Mouse (Mus musculus) embryonic fibroblast, embryonic 13.5 days (primary cell): Measurements from ENCODE around the gene Izumo1. TPM values are rescaled to one million over a fixed set of nuclear protein-coding genes. Genes with fewer than 3 reads are reported as not detected.
A peak's percentile ranks its signal among the peaks of the same experiment; 100 is the strongest.

Experiments used
- H3K27ac ChIP-seq: 2 replicates; pipeline ENCODE4 v1.5.1; 2012; ENCODE audit warnings: low read length, control low read depth, inconsistent platforms; ENCODE audit not compliant: insufficient read depth
- H3K4me1 ChIP-seq: 2 replicates; pipeline ENCODE4 v1.6.1; 2011; ENCODE audit warnings: low read length; ENCODE audit not compliant: control insufficient read depth, insufficient read depth
- H3K4me3 ChIP-seq: 2 replicates; pipeline ENCODE4 v1.5.1; 2011; ENCODE audit warnings: mild to moderate bottlenecking, control low read depth, low read length; ENCODE audit not compliant: insufficient read depth
- CTCF ChIP-seq: IDR thresholded peaks from 2 replicates; pipeline ENCODE4 v1.5.1; 2011; ENCODE audit warnings: mild to moderate bottlenecking, control low read depth, low read length, moderate library complexity, borderline replicate concordance; ENCODE audit not compliant: insufficient read depth
- POLR2A ChIP-seq: IDR thresholded peaks from 2 replicates; pipeline ENCODE4 v1.6.1; 2011; ENCODE audit warnings: low read depth, mild to moderate bottlenecking, control low read depth, low read length, moderate library complexity
- polyA plus RNA-seq: library from polyadenylated mRNA; stranded (reverse); fragments of >200 nt; gene quantifications from 2 replicates; pipeline ENCODE4 v1.2.4, GENCODE M21; 2011; ENCODE audit warnings: low read depth; ENCODE audit not compliant: missing spikeins, insufficient read length

The Izumo1 gene
- polyA plus RNA-seq, 1 experiment, result not detected

GRCm38 (mm10) chr7:45593118-45593815 is 28.3 kb upstream of the Izumo1 start:
- TF ChIP-seq POLR2A (no peak), CTCF (peak; percentile 71)
- no peak overlapping the region for H3K27ac ChIP-seq
- H3K4me1 ChIP-seq, result no peaks in the 10 kb centered on the region
- no peak overlapping the region for H3K4me3 ChIP-seq

GRCm38 (mm10) chr7:45595176-45595575 is 26.4 kb upstream of the Izumo1 start:
- H3K4me1 ChIP-seq, result no peaks in the 10 kb centered on the region
- TF ChIP-seq POLR2A (no peak), CTCF (no peak)
- no peak overlapping the region for H3K4me3 ChIP-seq
- H3K27ac ChIP-seq, result no peak overlapping the region

- no peak overlapping the region for H3K27ac ChIP-seq
- no peaks in the 10 kb centered on the region for H3K4me1 ChIP-seq
- H3K4me3 ChIP-seq, result no peak overlapping the region
- TF ChIP-seq POLR2A (no peak), CTCF (no peak)
Observed at GRCm38 (mm10) chr7:45596107-45596506, 25.5 kb upstream of the Izumo1 start.

GRCm38 (mm10) chr7:45597013-45597412 is 24.6 kb upstream of the Izumo1 start:
- H3K4me1 ChIP-seq, result no peaks in the 10 kb centered on the region
- no peak overlapping the region for H3K27ac ChIP-seq
- no peak overlapping the region for H3K4me3 ChIP-seq
- no peak for TF ChIP-seq CTCF
- TF ChIP-seq POLR2A, result no peak

- Histone ChIP-seq H3K27ac (no peak overlapping the region), H3K4me3 (no peak overlapping the region), H3K4me1 (no peaks in the 10 kb centered on the region)
- no peak for TF ChIP-seq POLR2A
- TF ChIP-seq CTCF, result no peak
Observed at GRCm38 (mm10) chr7:45597527-45597926, 24.1 kb upstream of the Izumo1 start.

- H3K4me3 ChIP-seq, result no peak overlapping the region
- no peak for TF ChIP-seq POLR2A
- no peak for TF ChIP-seq CTCF
- H3K4me1 ChIP-seq, result no peaks in the 10 kb centered on the region
- no peak overlapping the region for H3K27ac ChIP-seq
Observed at GRCm38 (mm10) chr7:45598960-45599879, 22.4 kb upstream of the Izumo1 start.

- Histone ChIP-seq H3K27ac (no peak overlapping the region), H3K4me3 (no peak overlapping the region), H3K4me1 (0 out of 2 replicates have a peak, but pooled peaks cover 2% of the 10 kb centered on the region)
- TF ChIP-seq CTCF (no peak), POLR2A (no peak)
Observed at GRCm38 (mm10) chr7:45605704-45606289, 15.8 kb upstream of the Izumo1 start.

GRCm38 (mm10) chr7:45609511-45609910 is 12.1 kb upstream of the Izumo1 start:
- TF ChIP-seq POLR2A (no peak), CTCF (no peak)
- Histone ChIP-seq H3K27ac (no peak overlapping the region), H3K4me3 (no peak overlapping the region), H3K4me1 (0 out of 2 replicates have a peak, but pooled peaks cover 2% of the 10 kb centered on the region)

GRCm38 (mm10) chr7:45616277-45616676 is 5.3 kb upstream of the Izumo1 start:
- no peak overlapping the region for H3K4me3 ChIP-seq
- peaks cover 2% of the 10 kb centered on the region; the same call in 1 of the 2 replicates for H3K4me1 ChIP-seq
- H3K27ac ChIP-seq, result peak overlapping the region; percentile 14; the same call in 1 of the 2 replicates
- TF ChIP-seq POLR2A (no peak), CTCF (no peak)
